Mouse (Mus musculus) lung, adult 18-20 months (tissue): ENCODE results near the gene Trim27.

Experiments used
- DNase-seq, 2 experiments: peaks; one replicate each; pipeline ENCODE4 v3.0.0; 2022; ENCODE audit warnings: mixed read lengths in 2 of 2

Gene Trim27

DNA sequence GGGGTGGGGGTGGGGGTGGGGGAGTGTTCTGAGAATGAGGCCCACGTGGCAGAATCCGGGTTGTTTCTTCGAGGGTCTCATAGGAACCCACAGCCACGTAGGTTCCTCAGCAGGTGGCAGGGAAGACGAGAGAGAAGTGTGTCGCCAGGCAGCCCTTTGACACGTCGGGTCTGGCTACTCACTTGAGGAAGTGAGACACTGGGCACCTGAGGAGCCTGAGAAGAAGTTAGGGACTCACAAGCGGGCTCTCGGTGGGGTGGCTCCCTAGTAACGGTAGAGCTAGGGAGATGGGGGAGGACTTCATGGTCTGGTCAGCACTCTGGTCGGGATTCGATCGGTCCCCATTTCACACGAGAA, at the start of gene Trim27:
Trim27 (plus strand) TSS at position 79 of the 357 bp plus-strand sequence.
- DNase-seq, result no peak

DNA sequence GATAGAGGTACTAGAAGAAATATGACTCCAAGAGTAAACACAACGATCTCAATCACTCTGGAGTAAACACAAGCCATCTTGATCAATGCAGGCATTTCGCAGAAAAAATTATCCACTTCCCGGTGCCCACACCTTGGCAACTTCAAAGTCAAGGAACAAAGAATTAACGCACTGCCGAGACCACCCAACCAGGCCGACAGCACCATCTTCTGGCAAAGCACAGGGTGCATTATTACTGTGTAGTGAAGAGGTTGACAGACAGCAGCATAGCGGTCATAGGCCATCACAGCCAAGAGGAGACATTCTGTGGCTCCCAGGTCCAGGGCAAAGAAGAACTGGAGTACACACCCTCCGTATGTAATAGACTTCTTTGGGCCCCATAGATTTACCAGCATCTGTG, 36.8 kb upstream of the Trim27 start:
- no peak for DNase-seq

DNA sequence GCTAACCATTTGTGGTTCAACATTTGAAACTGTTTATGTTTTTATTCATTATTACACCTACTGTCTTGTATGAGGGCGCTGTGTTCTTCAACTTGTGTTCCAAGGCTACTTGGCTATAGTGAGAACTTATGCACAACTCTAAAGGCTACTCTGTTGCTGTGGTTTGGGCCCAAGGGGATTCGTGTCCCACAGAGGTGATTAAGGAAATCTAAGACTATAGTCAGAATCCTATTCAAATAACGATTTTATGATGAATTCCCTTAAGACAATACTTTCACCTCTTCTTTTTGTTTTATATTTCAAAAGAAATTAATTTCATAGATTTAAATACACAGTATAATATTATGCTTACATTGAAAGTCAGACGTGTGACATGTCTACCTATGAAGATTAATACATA, 33.5 kb upstream of the Trim27 start, which contains the start of gene Olfr1368:
Olfr1368 (minus strand) TSS at position 101 of the 400 bp plus-strand sequence.
- DNase-seq, result no peak

DNA sequence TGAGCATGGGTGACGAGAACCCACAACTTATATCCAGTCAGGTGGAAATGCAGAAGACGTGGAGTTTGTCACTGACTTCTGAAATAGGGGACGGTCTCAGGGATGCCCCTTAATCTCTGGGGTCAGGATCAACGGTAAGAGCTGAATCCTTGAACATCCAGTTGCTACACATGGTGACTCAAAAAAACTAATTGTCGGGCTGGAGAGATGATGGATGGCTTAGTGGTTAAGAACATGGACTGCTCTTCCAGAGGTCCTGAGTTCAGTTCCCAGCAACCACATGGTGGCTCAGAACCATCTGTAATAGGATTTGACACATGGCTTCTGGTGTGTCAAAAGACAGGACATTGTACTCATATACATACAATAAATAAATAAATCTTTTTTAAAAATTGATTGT, 23.4 kb upstream of the Trim27 start:
- DNase-seq, result no peak

DNA sequence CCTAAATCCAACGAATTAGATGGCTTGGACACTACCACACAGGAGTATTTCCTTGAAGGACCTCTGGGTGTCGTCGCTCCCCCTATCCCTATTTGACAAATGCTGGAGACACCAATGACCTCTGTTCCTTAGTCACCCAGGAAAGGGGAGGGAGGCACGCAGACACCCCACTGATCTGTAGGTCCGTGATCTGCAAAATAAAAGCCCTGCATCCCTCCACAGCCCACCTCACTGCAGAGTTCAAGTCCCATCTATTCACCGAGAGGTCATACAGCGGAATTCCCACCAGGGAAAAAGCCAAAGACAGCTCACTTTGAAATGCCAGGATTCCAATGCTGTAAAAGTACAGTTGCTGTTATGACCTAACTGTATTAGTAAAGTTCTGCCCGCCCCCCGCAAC, 21.2 kb upstream of the Trim27 start:
- no peak for DNase-seq

DNA sequence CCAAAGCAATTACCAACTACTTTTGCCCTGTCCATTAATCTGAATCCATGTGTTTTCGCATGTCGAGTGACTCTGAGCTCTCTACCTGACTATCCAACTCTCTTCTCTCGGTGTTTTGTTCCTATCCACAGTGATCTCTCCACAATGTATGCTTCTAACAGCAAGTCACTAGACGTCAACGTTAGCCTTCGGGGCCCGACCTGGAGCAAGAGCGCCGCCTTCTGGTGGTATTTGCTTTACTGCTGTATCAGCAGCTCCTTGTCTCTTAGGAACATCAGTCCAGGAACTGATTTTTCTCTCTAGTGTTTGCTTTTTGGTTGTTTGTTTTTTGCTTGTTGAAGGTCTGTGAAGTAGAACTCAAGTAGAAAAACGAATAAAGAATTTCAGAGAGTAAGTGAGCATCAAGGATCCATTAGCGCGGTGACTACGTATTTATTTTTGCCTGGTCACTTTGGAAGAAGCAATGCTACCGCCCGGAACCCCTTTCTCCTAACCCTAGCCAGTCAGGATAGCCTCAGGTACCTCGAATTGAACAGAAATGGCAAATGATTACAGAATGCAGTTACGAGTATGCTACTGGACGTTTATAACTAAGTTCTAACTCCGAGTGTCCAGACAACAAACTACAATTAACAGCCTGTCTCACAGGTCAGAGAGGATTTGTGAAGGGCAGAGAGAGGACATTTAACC, 20.3 kb upstream of the Trim27 start:
- peak; percentile 89 to 91 for DNase-seq

DNA sequence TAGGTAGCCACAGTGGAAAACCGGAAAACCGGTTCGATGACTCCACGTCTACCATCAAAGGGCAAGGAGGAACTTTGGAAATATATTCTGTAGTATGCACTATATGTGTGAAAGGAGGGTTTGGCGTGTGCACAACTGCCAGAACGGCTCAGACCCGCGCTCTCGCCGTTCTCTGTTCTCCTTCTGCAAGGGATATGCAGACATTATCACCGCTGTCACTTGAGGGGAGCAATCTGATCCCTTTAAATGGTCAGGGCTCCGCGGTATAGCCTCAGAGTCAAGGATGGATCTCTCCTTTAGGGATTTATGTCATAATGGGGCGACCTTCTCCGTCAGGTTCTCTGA, 19.8 kb upstream of the Trim27 start:
- DNase-seq, result no peak

DNA sequence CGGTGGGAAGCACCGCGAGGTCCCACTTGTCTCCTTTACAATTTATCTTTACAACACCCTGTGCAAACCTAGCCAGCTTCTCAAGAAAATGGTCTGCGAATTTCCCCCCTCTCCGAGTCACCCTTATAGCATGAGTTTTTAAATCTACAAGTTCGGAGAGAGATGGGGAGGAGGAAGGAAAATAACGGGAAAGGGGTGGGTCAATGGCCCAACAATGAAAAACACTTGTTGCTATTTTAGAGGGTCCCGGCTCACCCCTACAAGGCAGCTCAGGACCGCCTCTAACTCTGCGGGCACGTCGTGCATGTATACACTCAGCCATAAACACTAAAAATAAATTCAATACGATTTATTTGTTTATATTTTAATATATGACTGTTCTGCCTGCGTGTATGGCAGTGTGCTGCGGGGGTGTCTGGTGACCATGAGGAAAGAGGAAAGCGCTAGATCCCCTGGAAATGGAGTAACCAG, 19.2 kb upstream of the Trim27 start:
- DNase-seq, result no peak

DNA sequence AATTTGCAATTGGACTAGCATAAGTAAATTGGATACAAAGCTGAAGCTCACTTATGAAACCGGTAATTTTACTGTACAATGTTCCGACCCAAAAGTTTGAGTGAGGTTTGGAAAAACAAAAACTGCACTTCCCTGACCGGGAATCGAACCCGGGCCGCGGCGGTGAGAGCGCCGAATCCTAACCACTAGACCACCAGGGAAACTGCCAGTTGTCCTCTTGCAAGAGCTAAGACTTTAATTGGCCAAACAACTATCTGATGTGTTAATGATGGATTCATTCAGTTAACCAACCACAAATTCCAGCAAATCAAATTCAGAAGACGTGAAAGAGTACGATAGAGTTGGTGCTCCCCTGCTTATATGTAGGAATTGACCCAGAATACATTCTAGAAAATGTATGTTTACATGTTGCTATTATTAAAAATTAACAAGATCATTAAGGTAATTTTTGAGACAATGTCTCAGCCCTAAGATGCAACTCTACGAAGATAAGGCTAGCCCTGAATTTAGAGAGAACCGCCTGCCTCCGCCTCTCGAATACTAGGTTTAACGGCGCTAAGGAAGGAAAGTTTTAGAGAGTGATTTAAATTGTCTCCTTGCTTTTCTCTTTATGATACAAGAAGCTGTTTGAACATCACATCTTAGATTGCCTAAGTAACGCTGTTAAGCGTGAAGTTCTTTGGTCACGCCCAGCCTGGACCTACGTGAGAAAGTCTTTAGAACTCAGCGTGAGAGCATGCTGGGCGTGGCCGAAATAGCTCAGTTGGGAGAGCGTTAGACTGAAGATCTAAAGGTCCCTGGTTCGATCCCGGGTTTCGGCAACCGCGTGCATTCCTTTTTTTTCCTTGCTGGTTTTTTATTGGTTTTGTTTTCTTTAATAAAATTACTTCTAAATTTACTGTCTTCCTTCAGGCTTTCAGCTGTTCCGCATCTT, 18.3 kb upstream of the Trim27 start:
- DNase-seq, result peak; percentile 89 to 91

DNA sequence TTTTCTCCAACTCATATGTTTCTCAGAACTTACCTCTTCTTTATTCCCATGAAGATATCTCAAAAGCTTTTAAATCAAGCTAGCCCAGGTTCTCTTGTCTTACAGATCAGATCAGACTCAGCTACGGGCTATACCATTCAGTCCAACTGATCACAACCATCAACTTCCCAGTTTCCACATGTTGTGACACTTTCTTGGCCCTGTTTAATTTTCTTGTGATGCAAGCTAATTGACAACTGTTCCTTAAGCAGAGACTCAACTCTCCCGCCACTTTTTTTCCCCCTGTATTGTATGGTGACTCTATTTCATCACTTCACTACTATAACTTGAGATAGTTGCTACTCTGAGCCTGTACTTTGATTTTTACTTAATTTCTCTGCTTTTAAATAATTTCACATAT, 17.7 kb upstream of the Trim27 start:
- DNase-seq, result no peak

DNA sequence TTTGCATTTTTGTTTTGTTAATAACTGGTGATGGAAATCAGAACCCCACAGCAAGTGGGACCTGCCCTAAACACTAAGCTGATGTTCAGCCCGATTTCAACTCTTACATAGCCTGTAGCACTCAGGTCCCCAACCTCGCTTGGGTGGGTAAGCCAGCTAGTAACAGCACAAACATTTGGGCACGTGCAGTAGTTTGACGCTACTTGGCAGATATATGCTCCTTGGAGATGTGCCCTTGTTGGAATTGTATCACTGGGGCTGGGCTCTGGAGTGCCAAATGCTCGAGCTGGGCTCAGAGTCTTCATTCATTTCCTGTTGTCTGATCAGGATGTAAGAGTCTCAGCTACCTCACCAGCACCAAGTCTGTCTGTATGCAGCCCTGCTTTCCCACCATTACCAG, 16.7 kb upstream of the Trim27 start:
- DNase-seq, result no peak

DNA sequence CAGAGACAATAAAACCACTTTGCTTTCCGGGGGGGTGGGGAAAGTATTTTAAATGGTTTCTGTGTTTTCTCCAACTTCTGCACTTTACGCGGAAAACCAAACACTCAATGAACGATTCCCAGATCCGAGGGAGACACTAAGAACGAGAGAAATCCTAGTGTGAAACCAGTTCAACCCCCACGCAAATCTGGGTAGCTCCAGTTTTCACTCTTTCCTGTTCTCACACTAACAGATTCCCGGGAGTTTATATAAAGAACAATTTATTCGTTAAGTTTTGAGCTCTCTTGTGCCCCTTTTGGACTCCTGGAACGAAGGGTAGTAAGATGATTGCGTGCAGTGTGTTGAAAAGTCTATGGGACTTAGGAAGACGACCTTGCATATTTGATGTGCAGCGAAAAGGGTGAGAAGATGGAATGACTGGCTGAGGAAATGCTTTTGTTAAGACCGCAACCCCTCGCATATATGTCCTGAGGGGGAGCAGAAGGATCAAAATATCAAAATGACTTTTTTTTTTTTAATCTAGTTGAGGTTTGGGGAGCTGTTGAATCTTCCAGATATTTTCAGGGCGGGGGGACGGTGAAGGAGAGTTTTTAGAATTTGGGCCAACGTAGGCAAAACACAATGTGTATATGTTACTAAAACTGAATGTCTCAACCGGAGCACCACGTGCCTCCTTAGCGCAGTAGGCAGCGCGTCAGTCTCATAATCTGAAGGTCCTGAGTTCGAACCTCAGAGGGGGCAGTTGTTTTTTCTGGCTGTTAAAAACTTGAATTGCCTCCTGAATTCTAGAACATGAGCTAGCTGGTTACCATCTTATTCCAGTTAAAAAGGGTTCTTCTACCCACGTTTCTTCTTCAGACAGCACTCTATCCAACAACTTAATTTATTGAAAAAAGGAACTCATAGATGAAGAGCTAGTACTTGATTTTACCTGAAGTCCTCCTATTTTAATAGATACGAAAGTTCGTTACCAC, 12.0 kb upstream of the Trim27 start:
- DNase-seq, result peak; percentile 76 to 81

DNA sequence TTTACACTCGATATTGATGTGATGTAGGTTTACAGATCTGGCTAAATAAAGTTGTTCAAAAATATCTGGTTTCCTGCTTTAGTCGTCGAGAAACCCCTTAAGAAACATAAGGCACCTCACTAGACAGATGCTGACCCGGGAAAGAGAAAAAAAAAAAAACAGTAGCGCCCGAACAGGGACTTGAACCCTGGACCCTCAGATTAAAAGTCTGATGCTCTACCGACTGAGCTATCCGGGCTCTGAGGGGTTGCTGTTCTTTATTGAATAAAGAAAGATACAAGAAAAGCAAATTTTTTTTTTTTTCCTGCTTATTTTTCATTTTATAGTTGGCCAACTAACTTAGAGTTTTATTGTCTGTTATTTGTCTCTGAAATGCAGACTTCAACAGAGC, 11.3 kb upstream of the Trim27 start:
- DNase-seq, result peak in 1 of 2 experiments; percentile 38

DNA sequence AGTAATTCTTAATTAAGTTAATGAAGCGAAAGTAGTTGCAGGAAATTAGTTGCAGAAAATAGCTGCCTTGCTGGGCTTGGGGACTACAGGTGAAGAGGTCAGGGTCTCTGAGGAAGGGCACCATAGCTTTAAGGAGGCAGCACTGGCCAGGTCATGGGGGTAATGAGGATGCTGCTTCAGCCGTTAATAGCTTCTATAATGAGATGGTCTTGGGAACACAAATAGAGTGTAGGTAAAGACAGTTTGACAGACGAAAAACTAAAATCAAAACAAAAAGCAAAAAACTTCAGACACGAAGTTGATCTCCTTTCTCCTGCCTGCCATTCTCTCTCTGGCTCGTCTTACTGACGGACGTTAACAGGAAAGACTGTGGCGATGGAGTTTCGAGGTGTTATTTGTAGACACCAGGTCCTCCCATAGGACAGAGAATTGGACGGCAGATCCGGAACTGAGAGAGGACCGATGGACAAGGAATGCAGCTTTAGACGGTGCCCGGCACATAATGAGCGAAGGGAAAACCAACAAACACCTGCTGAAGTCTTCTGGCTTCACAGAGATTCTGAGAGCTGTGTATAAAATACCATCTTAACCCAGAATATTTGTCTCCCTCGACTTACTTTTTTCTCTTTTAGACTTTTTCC, 10.8 kb upstream of the Trim27 start:
- DNase-seq, result peak in 1 of 2 experiments; percentile 33

DNA sequence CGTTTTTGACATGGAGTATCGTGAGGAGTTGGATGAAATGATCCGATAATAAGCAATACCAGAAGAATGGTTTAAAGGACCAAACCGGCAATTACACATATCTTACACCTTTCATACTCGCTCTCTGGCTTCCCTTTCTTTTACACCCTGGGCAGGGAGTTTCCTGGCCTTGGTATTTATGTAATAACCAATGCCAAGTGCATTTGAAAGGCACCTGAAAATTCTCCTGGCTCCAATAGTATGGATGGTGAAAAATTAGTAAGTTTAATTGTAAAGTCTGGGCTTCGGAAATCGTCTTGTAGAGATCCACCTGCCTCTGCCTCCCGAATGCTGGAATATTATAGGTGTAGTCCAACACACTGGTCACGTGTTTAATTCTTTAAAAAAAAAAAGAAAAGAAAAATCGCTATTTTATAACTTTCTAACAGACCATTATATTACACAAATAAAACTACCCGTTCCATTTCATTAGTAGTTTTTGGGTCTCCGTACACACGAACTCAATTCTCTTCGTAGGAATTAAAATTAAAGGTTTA, 10.1 kb upstream of the Trim27 start:
- no peak for DNase-seq

DNA sequence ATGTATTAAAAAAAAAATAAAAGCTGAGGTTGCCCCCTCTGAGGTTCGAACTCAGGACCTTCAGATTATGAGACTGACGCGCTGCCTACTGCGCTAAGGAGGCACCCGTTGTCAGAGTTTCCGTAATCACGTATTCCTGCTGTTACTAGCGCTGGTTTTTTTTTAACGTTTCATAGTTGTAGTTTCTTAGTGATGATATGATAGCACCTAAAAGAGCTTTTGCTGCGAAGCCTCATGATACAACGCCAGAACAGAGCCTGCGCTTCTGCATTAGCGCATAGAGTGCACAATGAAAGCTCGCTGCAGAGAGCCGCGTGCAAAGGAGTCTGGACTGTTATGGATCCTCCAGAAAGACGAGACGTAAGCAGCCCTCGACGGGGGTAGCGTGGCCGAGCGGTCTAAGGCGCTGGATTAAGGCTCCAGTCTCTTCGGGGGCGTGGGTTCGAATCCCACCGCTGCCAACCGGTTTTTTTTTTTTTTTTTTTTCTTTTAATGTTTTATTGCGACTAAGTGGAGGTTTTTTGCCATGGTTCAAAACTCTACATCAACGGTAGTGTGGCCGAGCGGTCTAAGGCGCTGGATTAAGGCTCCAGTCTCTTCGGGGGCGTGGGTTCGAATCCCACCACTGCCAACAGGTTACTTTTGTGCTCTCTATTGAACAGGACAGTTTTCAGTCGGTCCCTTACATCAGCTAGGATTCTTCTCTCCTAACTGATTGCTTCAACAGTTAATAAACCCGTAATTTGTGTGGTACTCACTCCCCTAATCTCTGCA, 9.4 kb upstream of the Trim27 start:
- peak; percentile 80 to 82 for DNase-seq

DNA sequence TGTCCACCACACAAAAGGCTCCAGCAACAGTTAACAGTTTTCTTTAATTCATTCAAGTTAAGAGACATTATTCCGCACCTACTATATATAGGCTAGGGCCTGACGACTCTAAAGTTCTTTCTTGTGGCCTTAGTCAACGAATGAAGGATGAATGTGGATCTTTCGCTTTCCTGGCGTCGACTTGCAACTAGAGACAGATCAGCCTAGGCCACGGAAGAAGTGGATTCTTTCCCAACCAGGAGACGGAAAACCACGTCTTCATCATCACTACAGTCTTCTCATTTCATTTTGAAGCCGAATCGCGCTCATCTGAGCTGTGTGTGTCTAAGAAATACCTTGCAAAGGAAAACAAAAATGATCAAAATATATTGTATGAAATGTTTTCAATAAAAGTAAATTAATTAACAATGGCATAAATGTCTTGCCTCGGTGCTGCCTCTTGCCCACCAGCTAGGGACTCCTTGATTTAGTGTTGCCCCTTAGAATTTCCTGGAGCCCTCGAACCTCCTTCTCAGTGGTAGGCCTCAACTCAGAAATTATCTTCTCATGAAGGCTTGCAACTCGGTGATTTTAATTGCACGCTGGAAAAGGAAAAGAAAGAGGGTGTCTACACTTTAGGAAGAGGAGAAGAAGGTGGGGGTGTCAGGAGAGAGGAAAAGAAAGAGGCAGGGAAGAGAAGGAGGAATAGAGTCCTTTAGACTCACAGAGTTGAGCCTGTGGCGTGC, 8.7 kb upstream of the Trim27 start:
- no peak for DNase-seq

DNA sequence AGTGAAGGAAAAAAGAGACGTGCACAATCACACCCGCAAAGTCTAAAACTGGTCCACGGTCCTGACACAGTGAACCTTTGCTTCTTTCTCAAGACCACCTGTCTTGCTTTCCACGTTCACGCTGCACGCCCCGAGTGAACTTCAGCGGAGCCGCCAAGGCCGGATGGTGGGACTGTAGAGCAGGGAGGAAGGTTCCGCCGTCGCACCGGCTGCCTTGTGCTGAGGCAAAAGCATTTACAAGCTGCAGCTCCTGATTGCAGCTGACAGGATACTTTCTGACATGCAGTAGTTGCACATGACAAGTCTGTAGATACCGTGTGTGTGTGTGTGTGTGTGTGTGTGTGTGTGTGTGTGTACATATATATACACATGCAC, 8.1 kb upstream of the Trim27 start:
- DNase-seq, result no peak

DNA sequence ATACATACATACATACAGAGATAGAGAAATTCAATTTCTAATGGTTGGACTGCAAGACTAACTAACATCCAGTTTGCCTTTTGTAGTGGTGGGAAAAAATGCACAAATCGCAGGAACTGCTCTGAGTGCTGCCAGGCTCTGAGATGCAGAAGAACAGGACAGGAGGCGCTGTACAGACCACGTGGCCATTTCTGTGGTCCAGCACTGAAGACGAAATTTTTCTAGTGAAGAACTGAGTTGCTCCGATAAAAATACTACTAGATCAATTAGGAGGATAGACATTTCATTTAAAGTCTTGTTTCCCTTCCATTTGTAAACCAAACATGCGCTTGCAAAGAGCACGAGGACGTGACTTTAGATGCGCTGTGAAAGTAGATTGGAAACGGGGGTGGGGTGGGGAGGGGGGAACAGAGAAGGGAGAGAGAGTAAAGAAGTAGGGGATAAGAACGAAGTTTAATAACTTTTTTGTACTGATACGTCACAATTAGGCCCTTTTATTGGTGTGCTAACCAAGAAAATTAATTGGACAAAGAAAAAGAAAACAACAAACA, 7.6 kb upstream of the Trim27 start:
- no peak for DNase-seq
